Mouse (Mus musculus): ENCODE results near the gene Vps36.

- TF ChIP-seq GATA1 (IDR thresholded peaks at IDR 0.05; ENCODE audit: borderline replicate concordance, low read length): no peak
- TF ChIP-seq FLI1 (IDR thresholded peaks at IDR 0.05; ENCODE audit: low read length): no peak
These were observed 34.7 kb downstream of the Vps36 start, which contains the start of gene Thsd1 for GRCm38 (mm10) chr8:22227061-22227877.

Data from megakaryocyte, embryonic 14.5 days (primary cell).